Mouse (Mus musculus) splenic B cell, adult 2 months (primary cell): ENCODE measurements at regions not wholly inside any gene's neighbourhood (a gene's known extent, or its start where the extent isn't known, plus 50 kb on each side); places are given as distances from the start of the nearest gene placed in this dataset.

Experiments used
- DNase-seq: peaks from one replicate; pipeline ENCODE4 v3.0.0-alpha.2; 2011; ENCODE audit warnings: low read depth, low spot score
- H3K27me3 ChIP-seq: 2 replicates; pipeline ENCODE4 v1.6.1; 2012; ENCODE audit warnings: mild to moderate bottlenecking, low read length, moderate library complexity, mixed read lengths; ENCODE audit not compliant: control insufficient read depth, poor library complexity, insufficient read depth, severe bottlenecking
- H3K36me3 ChIP-seq: 2 replicates; pipeline ENCODE4 v1.6.1; 2012; ENCODE audit warnings: mild to moderate bottlenecking, low read length, moderate library complexity, mixed read lengths; ENCODE audit not compliant: control insufficient read depth, poor library complexity, insufficient read depth, severe bottlenecking

DNA sequence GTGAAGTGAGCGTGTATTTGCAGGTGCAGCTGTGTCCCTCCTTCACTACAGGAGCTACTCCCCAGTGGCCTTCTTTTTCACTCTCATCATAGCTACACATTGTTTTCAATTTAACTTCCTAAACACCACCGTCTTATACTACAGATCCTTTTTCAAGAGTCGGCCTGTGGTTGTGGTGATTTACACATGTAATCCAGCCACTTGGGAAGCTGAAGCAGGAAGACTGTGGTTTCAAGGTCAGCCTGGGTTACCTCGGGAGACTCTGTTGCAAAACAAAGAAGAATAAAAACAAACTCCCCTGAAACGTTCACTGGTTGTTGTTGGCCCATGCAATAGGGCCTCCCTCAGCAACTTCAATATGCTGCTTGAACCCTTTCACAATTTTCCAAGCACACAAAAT, 153.8 kb upstream of the Kcnh8 start:
- no peak for DNase-seq
- Histone ChIP-seq H3K36me3 (no peaks in the 10 kb centered on the region), H3K27me3 (no peaks in the 10 kb centered on the region)

DNA sequence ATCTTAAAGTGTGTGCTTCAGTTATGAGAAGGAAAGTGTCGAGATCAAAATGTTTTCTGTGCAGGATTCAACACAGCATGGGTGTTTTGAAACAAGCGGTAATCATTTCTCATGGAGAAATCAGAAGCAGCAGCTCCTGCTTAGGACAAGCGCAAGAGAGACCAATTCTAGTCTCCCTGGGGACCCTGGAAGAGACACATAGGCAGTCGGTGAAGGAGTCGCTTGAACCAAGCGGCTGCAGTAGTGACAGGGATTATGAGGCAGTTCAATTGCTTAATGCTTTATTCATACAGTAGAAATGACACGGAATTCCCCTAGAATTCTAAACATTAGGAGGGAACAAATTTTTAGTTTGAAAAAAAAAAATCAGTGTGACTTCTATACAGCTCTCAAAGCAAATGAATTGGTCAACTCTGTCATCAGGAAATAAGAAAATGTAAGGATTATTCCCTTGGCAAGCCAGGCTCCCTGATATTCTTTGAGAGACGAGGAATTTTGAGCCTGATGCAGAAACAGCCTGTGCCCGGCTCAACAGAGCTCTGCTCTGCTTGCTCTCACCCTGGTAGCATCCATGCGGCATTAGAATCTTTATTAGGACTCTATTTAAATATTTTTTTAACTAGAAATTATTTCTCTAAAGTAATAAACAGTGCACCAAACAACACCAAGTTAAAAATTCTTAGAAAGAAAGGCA, 143.1 kb upstream of the Kcnh8 start:
- Histone ChIP-seq H3K36me3 (no peaks in the 10 kb centered on the region), H3K27me3 (no peaks in the 10 kb centered on the region)
- no peak for DNase-seq

DNA sequence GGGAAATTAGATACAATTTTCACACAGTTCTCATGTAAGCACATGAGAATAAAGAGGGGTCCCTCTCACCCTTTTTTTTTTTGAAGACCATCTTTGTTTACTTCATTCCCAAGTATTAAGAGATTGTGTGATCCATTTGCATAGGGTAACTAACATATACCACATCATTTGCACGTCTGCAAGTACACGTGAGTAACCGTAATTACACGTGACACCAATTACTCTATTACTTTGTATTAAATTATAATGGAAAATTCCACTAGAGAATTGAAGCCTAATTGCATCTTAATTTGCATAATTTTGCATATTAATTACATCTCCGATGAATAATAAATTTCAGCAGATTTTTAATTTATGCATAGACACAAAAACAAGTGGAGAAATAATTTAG, 142.5 kb upstream of the Kcnh8 start:
- DNase-seq, result no peak
- H3K27me3 ChIP-seq, result no peaks in the 10 kb centered on the region
- no peaks in the 10 kb centered on the region for H3K36me3 ChIP-seq

DNA sequence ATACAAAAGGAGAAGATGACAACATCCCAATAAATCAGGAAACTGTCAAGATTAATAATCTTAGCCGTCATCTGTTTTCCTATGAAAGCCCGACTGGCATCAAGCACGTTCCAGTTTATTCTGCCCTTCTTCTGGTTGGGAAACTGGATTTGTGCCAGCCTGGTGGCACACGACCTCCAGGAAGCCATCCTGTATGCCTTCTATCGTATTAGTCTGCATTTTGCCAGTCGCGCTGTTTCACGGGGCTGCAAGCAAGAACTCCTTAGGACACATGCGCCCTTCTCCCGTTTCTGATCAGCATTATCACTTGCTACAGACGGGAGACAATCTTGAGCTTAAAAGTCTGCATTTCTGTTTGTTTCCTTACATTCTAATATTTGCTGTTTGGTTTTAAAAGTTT, 141.2 kb upstream of the Kcnh8 start:
- H3K36me3 ChIP-seq, result no peaks in the 10 kb centered on the region
- H3K27me3 ChIP-seq, result no peaks in the 10 kb centered on the region
- no peak for DNase-seq

DNA sequence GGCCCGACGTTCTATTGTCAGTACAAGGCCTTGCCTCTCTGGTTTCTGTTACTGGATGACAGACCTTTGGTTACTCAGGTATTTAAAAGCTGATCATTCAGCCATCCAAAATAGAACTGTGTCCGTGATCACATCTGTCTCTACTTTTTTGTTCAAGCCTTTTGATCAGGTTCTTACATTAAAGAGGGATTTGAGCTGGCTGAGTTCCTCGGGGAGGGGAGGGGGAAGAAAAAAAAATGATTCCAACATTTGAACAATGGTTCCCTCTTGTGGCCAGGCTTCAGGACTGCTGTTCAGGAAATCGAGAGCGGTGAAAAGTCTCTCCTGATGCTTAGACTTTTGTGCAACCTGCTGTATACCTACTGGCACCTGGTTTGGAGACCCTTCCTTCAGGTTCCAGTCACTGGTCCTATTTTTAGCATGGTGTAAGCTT, 140.8 kb upstream of the Kcnh8 start:
- peak; percentile 62 for DNase-seq
- Histone ChIP-seq H3K36me3 (no peaks in the 10 kb centered on the region), H3K27me3 (no peaks in the 10 kb centered on the region)

DNA sequence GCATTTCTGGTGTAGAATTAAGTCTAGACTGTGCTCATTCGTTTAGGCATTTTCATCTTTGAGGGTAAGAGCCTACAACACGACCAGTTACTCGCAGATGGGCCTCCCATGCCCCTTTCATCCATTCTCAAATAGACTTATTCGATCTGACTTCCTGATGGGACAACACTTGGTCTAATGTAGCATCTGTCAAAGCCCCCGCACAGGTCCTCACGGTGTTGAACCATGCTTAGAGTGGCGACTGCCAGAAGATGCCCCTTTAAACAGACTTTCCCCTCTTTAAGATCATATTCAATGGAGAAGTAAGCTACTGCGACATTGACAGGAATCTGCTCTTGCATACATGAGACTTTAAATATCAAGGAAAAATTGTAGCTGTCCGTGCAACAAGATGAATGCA, 140.1 kb upstream of the Kcnh8 start:
- H3K27me3 ChIP-seq, result no peaks in the 10 kb centered on the region
- DNase-seq, result no peak

DNA sequence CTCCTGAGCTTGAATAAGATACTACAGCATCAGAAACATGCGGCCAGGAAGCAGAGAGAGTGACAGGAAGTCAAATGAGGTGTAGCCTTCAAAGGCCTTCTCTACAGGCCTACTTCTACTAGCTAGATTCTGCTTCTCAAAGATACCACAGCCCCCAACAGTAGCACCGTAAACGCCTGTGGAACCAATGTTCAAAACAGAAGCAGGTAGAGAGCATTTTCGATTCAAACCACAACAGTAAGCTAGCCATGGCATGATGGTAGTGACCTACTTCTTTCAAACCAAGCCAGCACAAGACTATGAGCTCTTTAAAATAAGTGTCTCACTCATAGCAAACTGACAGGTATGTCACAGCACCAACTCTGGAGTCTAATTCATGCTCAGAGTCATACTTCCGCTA, 134.0 kb upstream of the Kcnh8 start:
- DNase-seq, result no peak
- H3K27me3 ChIP-seq, result no peaks in the 10 kb centered on the region
- H3K36me3 ChIP-seq, result no peaks in the 10 kb centered on the region

More for the DNA sequence above, 140.1 kb upstream of the Kcnh8 start:
- H3K36me3 ChIP-seq, result no peaks in the 10 kb centered on the region

DNA sequence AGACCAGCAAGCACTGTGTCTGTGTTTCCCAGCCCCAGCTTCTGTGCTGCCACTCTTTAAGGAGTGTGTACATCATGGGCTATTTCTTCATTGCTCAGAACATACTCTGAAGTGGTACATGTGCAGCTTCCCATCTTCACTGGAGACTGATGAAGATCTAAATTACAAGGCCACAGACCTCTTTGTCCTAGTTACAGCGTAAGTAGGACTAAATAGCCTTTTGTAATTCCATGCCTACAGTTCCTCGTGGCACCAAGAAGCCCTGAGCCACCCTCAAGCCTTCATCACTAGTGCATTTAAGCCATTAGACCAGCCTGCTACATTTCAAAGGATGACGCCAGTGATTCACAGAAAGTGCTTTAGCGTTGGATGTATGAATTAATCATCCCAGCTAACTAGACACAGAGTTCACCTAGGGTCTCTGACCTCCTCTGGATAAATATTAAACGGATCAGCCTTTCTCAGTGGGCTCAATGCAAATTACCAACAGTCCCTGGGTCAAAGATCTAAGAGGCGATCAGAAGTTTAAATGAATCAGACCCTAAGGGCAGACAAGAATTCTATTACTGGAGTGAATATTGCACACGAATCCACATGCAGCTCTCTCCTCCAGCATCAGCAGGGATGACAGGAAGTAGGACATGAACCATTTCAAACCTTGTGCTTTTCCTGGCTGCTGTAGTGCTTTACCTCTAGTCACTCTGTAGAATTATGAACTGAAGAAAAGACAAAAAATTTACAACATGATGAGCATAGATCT, 123.0 kb upstream of the Kcnh8 start:
- no peaks in the 10 kb centered on the region for H3K27me3 ChIP-seq
- no peak for DNase-seq
- no peaks in the 10 kb centered on the region for H3K36me3 ChIP-seq

DNA sequence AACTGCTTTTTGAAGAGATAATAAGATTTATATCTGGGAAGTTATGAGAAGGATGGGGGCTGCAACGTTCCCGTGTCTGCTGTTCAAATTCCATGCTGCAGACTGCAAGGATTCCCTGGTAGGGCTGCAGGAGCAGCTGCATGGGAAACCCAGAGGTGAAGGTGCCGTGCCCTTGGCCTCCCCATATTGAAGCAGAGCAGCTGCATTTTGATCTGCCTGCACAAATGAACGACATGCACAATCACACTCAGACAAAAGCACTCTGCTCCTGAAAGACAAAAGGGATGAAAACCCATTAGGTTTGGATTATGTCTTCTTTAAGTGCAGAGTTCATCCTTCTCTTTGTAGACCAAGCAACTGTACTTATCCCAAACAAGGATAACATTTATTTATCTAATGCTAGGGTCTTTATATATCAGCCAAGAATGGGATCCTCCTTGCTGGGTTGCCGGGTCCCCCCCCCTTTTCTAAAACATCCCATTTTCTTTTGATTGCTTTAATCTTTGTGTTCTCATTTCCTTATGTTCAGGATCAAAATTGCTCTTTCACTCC, 122.3 kb upstream of the Kcnh8 start:
- no peaks in the 10 kb centered on the region for H3K27me3 ChIP-seq
- no peak for DNase-seq
- H3K36me3 ChIP-seq, result no peaks in the 10 kb centered on the region

DNA sequence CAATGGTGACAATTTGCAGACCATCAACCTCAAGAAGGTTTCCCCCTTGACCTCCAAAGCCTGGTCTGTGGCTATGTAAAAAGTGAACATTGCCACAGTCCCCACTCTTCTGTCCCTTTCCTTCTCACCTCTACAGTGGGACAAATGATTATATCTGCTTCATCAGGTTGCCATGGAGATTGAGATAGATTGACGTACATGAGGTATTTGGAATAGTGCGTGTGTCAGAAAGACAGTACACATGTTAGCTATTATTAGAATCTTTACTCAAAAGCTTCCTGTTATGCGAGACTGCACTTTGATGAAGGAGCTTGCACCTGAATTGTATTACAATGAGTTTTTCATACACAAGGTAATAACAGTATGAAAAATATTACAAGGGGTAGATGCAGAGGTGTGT, 95.7 kb upstream of the Kcnh8 start:
- no peak for DNase-seq
- Histone ChIP-seq H3K36me3 (no peaks in the 10 kb centered on the region), H3K27me3 (no peaks in the 10 kb centered on the region)

DNA sequence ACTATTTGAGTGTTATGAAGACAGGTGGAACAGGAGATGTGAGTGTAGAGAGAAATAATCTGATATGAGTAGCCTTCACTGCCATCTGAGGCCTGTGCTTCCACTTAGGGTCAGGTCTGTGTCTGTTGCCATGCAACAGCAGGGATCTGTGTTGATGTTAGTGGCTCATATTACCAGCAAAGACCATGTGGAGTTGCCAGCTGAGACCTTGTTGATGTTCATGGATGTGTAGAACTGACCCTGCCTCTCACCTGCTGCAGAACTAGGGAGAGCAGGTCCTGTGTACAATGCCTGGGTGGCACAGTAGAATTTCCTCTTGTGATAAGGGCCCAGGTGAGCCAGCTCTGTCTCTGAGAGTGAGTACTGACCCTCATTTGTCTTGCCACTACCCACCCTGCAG, 72.2 kb upstream of the Kcnh8 start:
- Histone ChIP-seq H3K27me3 (no peaks in the 10 kb centered on the region), H3K36me3 (no peaks in the 10 kb centered on the region)
- DNase-seq, result no peak
